Mouse (Mus musculus): ENCODE measurements at regions not wholly inside any gene's neighbourhood (a gene's known extent, or its start where the extent isn't known, plus 50 kb on each side); places are given as distances from the start of the nearest gene placed in this dataset.

- TF ChIP-seq POLR2A (IDR thresholded peaks at IDR 0.05; ENCODE audit: insufficient read depth, low read depth, low read length) (no peak), CTCF (IDR thresholded peaks at IDR 0.05; ENCODE audit: insufficient read depth, low read depth, low read length) (no peak)
- H3K27ac ChIP-seq (ENCODE audit: insufficient read depth, low read depth, low read length), result no peak overlapping the region
- 20% methylated on average over 3 of the region's 3 CpGs for WGBS
- no peak overlapping the region for H3K4me3 ChIP-seq (ENCODE audit: insufficient read depth, low read depth, low read length)
- no peaks in the 10 kb centered on the region for H3K4me1 ChIP-seq (ENCODE audit: control insufficient read depth, insufficient read depth, low read length)
Observed at GRCm38 (mm10) chr11:111652882-111653281, 586.9 kb downstream of the Kcnj2 start.

DNA sequence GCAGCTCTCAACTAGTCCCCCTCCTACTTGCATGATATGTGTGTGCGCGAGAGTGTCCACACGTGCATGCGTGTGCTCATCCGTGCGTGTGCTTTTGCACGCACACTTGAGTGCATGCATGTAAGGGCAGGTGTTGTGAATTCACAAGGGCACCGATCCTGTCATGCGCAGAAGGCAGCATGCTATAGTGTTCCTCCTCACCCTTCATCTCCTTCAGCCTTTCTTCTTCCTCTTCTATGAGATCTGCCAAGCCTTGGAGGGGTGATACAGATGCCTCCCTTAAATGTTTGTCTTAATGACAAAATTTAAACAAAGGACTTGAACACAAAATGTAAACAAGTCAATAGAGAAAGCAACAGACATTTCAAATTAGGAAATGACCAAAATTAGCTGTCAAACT, 591.8 kb downstream of the Kcnj2 start:
- TF ChIP-seq CTCF (IDR thresholded peaks at IDR 0.05; ENCODE audit: insufficient read depth, low read depth, low read length), result no peak
- TF ChIP-seq POLR2A (IDR thresholded peaks at IDR 0.05; ENCODE audit: insufficient read depth, low read depth, low read length), result no peak
- H3K27ac ChIP-seq (ENCODE audit: insufficient read depth, low read depth, low read length), result no peak overlapping the region
- no peak overlapping the region for H3K4me3 ChIP-seq (ENCODE audit: insufficient read depth, low read depth, low read length)
- WGBS, result 91% methylated on average over 9 of the region's 9 CpGs
- no peaks in the 10 kb centered on the region for H3K4me1 ChIP-seq (ENCODE audit: control insufficient read depth, insufficient read depth, low read length)

GRCm38 (mm10) chr11:111658362-111659309, 592.7 kb downstream of the Kcnj2 start:
- Histone ChIP-seq H3K4me3 (ENCODE audit: insufficient read depth, low read depth, low read length) (no peak overlapping the region), H3K27ac (ENCODE audit: insufficient read depth, low read depth, low read length) (no peak overlapping the region), H3K4me1 (ENCODE audit: control insufficient read depth, insufficient read depth, low read length) (no peaks in the 10 kb centered on the region)
- no peak for TF ChIP-seq POLR2A (IDR thresholded peaks at IDR 0.05; ENCODE audit: insufficient read depth, low read depth, low read length)
- TF ChIP-seq CTCF (IDR thresholded peaks at IDR 0.05; ENCODE audit: insufficient read depth, low read depth, low read length), result no peak
- WGBS, result 60% methylated on average over 15 of the region's 15 CpGs

GRCm38 (mm10) chr11:111663269-111663668, 597.3 kb downstream of the Kcnj2 start:
- 74% methylated on average over 3 of the region's 3 CpGs for WGBS

GRCm38 (mm10) chr11:111666336-111666735, 600.4 kb downstream of the Kcnj2 start:
- Histone ChIP-seq H3K27ac (ENCODE audit: insufficient read depth, low read depth, low read length) (no peak overlapping the region), H3K4me1 (ENCODE audit: control insufficient read depth, insufficient read depth, low read length) (no peaks in the 10 kb centered on the region), H3K4me3 (ENCODE audit: insufficient read depth, low read depth, low read length) (no peak overlapping the region)
- WGBS, result 72% methylated on average over 6 of the region's 6 CpGs
- no peak for TF ChIP-seq POLR2A (IDR thresholded peaks at IDR 0.05; ENCODE audit: insufficient read depth, low read depth, low read length)
- no peak for TF ChIP-seq CTCF (IDR thresholded peaks at IDR 0.05; ENCODE audit: insufficient read depth, low read depth, low read length)

More at GRCm38 (mm10) chr11:111663269-111663668, 597.3 kb downstream of the Kcnj2 start:
- Histone ChIP-seq H3K4me1 (ENCODE audit: control insufficient read depth, insufficient read depth, low read length) (no peaks in the 10 kb centered on the region), H3K4me3 (ENCODE audit: insufficient read depth, low read depth, low read length) (no peak overlapping the region), H3K27ac (ENCODE audit: insufficient read depth, low read depth, low read length) (no peak overlapping the region)
- no peak for TF ChIP-seq POLR2A (IDR thresholded peaks at IDR 0.05; ENCODE audit: insufficient read depth, low read depth, low read length)
- TF ChIP-seq CTCF (IDR thresholded peaks at IDR 0.05; ENCODE audit: insufficient read depth, low read depth, low read length), result no peak

DNA sequence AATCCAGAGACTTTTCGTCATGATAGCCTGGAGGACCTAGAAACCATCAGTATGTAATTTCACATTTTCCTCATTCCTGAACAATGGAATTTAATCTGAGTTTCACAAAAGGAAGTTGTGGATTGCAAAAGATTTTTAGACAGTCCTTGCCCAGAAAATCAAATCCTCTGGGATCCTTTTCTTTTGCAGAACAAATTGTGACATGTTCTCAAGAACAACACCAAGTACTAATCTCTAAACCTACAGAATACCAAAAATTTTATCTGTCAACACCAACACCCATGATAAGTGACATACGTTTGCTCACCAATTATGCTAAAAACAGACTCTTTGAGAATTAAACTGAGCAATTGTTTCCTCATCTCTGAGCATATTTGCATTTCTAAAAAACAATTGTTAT, 605.9 kb downstream of the Kcnj2 start:
- Histone ChIP-seq H3K4me1 (ENCODE audit: control insufficient read depth, insufficient read depth, low read length) (no peaks in the 10 kb centered on the region), H3K27ac (ENCODE audit: insufficient read depth, low read depth, low read length) (no peak overlapping the region), H3K4me3 (ENCODE audit: insufficient read depth, low read depth, low read length) (no peak overlapping the region)
- WGBS, result 90% methylated on average over 2 of the region's 2 CpGs
- no peak for TF ChIP-seq POLR2A (IDR thresholded peaks at IDR 0.05; ENCODE audit: insufficient read depth, low read depth, low read length)
- no peak for TF ChIP-seq CTCF (IDR thresholded peaks at IDR 0.05; ENCODE audit: insufficient read depth, low read depth, low read length)

DNA sequence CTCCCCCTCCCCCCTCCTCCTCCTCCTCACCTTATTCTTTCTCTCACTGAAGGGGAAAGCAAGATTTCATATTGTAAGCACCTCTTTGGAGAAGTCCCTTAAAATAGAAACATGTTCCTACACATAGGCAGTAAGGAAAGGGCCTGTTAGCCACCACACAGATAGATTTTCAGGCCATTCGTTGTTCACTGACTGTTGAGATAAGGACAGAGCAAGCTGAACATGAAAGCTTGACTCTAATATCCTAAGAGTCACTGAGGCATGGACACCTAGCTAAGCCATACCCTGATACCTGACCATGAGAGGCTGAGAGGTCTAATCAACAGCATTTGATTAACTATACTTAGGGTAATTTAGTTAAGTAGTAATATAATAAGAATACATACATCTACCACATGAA, 609.7 kb downstream of the Kcnj2 start:
- Histone ChIP-seq H3K4me3 (ENCODE audit: insufficient read depth, low read depth, low read length) (no peak overlapping the region), H3K27ac (ENCODE audit: insufficient read depth, low read depth, low read length) (no peak overlapping the region), H3K4me1 (ENCODE audit: control insufficient read depth, insufficient read depth, low read length) (no peaks in the 10 kb centered on the region)
- TF ChIP-seq CTCF (IDR thresholded peaks at IDR 0.05; ENCODE audit: insufficient read depth, low read depth, low read length) (no peak), POLR2A (IDR thresholded peaks at IDR 0.05; ENCODE audit: insufficient read depth, low read depth, low read length) (no peak)
- WGBS, result 84% methylated on average over 1 of the region's 1 CpGs

DNA sequence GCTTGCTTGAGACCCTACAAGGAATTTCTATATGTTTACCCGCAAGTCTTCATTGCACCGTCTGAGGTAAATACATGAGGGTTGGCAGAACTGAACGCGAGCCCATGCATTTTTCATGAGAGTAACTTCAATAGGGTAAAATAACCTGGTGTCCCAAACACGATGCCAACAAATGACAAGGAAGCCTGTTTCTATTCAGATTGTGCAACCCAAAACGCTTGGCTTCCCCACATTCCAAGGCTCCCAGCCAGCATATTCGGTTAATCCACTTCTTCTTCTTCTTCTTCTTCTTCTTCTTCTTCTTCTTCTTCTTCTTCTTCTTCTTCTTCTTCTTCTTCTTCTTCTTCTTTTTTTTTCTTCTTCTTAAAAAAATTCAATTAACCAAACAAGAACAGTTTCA, 616.4 kb downstream of the Kcnj2 start:
- WGBS, result 52% methylated on average over 7 of the region's 7 CpGs

GRCm38 (mm10) chr11:111683909-111684308, 617.9 kb downstream of the Kcnj2 start:
- Histone ChIP-seq H3K4me3 (ENCODE audit: insufficient read depth, low read depth, low read length) (no peak overlapping the region), H3K4me1 (ENCODE audit: control insufficient read depth, insufficient read depth, low read length) (no peaks in the 10 kb centered on the region), H3K27ac (ENCODE audit: insufficient read depth, low read depth, low read length) (no peak overlapping the region)
- TF ChIP-seq CTCF (IDR thresholded peaks at IDR 0.05; ENCODE audit: insufficient read depth, low read depth, low read length) (no peak), POLR2A (IDR thresholded peaks at IDR 0.05; ENCODE audit: insufficient read depth, low read depth, low read length) (no peak)
- 91% methylated on average over 4 of the region's 4 CpGs for WGBS

More for the DNA sequence above, 616.4 kb downstream of the Kcnj2 start:
- Histone ChIP-seq H3K4me1 (ENCODE audit: control insufficient read depth, insufficient read depth, low read length) (no peaks in the 10 kb centered on the region), H3K27ac (ENCODE audit: insufficient read depth, low read depth, low read length) (no peak overlapping the region), H3K4me3 (ENCODE audit: insufficient read depth, low read depth, low read length) (no peak overlapping the region)
- TF ChIP-seq CTCF (IDR thresholded peaks at IDR 0.05; ENCODE audit: insufficient read depth, low read depth, low read length) (no peak), POLR2A (IDR thresholded peaks at IDR 0.05; ENCODE audit: insufficient read depth, low read depth, low read length) (no peak)
